Mouse (Mus musculus): ENCODE measurements around the gene Gm37240.

- TF ChIP-seq POLR2A (IDR thresholded peaks at IDR 0.05; ENCODE audit: borderline replicate concordance, low read depth, low read length), result no peak
- TF ChIP-seq CTCF (IDR thresholded peaks at IDR 0.05; ENCODE audit: low read depth, low read length), result no peak
Measured at GRCm38 (mm10) chr3:84683788-84684187, 1203.5 kb downstream of the Gm37240 start.

All from bone marrow macrophage, adult 2 months (primary cell).